Comparison of ENCODE assay signal across 28 mouse cellular contexts in the genomic region with DNA sequence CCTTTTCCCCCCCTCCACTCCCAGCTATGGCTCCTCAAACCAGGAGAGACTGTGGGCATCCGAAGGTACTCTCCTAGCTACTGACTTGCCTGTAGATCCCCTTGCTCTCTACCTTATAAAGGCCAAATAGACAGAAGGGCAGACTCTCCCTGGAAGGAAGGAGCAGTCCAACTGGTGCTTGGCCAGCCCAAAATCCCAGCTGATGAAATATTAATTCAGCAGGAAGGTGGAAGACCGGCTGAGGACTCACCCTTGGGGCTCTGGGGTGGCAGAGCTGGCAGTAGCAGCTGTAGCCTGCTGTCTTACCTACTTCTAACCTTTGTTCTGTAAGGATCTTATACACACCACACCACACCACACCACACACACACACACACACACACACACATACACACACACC. TPM values are rescaled to one million over a fixed set of nuclear protein-coding genes. Genes with fewer than 3 reads are reported as not detected.
DNase-seq lines count a peak whose midpoint lies in the region; ATAC-seq lines count a peak whose summit lies in the region.
"Had no signal": no experiment of that assay in that cellular context is flagged by ENCODE, and none has a peak within 500 bp of the region (broad histone marks: within the 10 kb centered on the region; RNA-seq: fewer than 3 reads in every experiment).

No protein-coding gene starts in this region.

- 0 out of 2 replicates have a peak, but pooled peaks cover 4% of the 10 kb centered on the region for H3K27me3 ChIP-seq in hindbrain, embryonic 10.5 days (ENCODE audit: insufficient read depth, poor library complexity, severe bottlenecking)
- H3K27me3 ChIP-seq in hindbrain, embryonic 16.5 days (replicated peaks; ENCODE audit: control insufficient read depth, insufficient read depth, low read length): no peaks in the 10 kb centered on the region
- no peaks in the 10 kb centered on the region for H3K27me3 ChIP-seq in midbrain, embryonic 14.5 days (ENCODE audit: control insufficient read depth, insufficient read depth, low read length)
- H3K27me3 ChIP-seq in midbrain, embryonic 11.5 days (ENCODE audit: control insufficient read depth, insufficient read depth, low read length): no peaks in the 10 kb centered on the region
- no peaks in the 10 kb centered on the region for H3K27me3 ChIP-seq in midbrain, embryonic 15.5 days (replicated peaks)

- H3K4me1 ChIP-seq in hindbrain, embryonic 10.5 days (replicated peaks): peaks cover 41% of the 10 kb centered on the region
- peaks cover 26% of the 10 kb centered on the region for H3K4me1 ChIP-seq in hindbrain, embryonic 16.5 days (ENCODE audit: control insufficient read depth, insufficient read depth, low read depth, low read length)
- peaks cover 44% of the 10 kb centered on the region for H3K4me1 ChIP-seq in midbrain, embryonic 14.5 days (ENCODE audit: control insufficient read depth, insufficient read depth, low read length)
- H3K4me1 ChIP-seq in midbrain, embryonic 11.5 days (ENCODE audit: control insufficient read depth, insufficient read depth, low read length): peaks cover 8% of the 10 kb centered on the region; the same call in 1 of the 2 replicates
- H3K4me1 ChIP-seq in midbrain, embryonic 15.5 days: peaks cover 49% of the 10 kb centered on the region

- no peaks in the 10 kb centered on the region for H3K36me3 ChIP-seq in hindbrain, embryonic 10.5 days
- no peaks in the 10 kb centered on the region for H3K36me3 ChIP-seq in hindbrain, embryonic 16.5 days (ENCODE audit: control insufficient read depth, insufficient read depth, low read length)
- H3K36me3 ChIP-seq in midbrain, embryonic 14.5 days (ENCODE audit: control insufficient read depth, insufficient read depth, low read length): 0 out of 2 replicates have a peak, but pooled peaks cover 3% of the 10 kb centered on the region
- H3K36me3 ChIP-seq in midbrain, embryonic 11.5 days (ENCODE audit: control insufficient read depth, insufficient read depth, low read length): no peaks in the 10 kb centered on the region
- no peaks in the 10 kb centered on the region for H3K36me3 ChIP-seq in midbrain, embryonic 15.5 days (replicated peaks)
- H3K36me3 ChIP-seq: embryonic facial prominence, embryonic 13.5 days; forebrain, embryonic 10.5 days; G1E had no signal

- no peak for ATAC-seq in hindbrain, embryonic 16.5 days
- ATAC-seq in midbrain, embryonic 14.5 days (ENCODE audit: low FRiP score, low TSS enrichment): no peak
- ATAC-seq in midbrain, embryonic 11.5 days (ENCODE audit: low FRiP score): no peak
- no peak for ATAC-seq in midbrain, embryonic 15.5 days (replicated peaks)
- ATAC-seq: intestine, postnatal 0 days had no signal

- H3K9me3 ChIP-seq in hindbrain, embryonic 10.5 days: no peaks in the 10 kb centered on the region
- H3K9me3 ChIP-seq in hindbrain, embryonic 16.5 days (ENCODE audit: control insufficient read depth, low read length): no peaks in the 10 kb centered on the region
- H3K9me3 ChIP-seq in midbrain, embryonic 14.5 days (ENCODE audit: control insufficient read depth, low read length): no peaks in the 10 kb centered on the region
- no peaks in the 10 kb centered on the region for H3K9me3 ChIP-seq in midbrain, embryonic 11.5 days (ENCODE audit: control insufficient read depth, low read length)
- H3K9me3 ChIP-seq in midbrain, embryonic 15.5 days: no peaks in the 10 kb centered on the region
- H3K9me3 ChIP-seq: embryonic facial prominence, embryonic 13.5 days; forebrain, embryonic 10.5 days had no signal

- WGBS in hindbrain, embryonic 10.5 days: 64% methylated on average over 2 of the region's 2 CpGs
- 51% methylated on average over 2 of the region's 2 CpGs for WGBS in hindbrain, embryonic 16.5 days
- WGBS in midbrain, embryonic 14.5 days: 44% methylated on average over 2 of the region's 2 CpGs
- WGBS in midbrain, embryonic 11.5 days: 73% methylated on average over 2 of the region's 2 CpGs
- 53% methylated on average over 2 of the region's 2 CpGs for whole genome bisulfite sequencing in midbrain, embryonic 15.5 days

- H3K4me3 ChIP-seq in hindbrain, embryonic 10.5 days: no peak overlapping the region
- H3K4me3 ChIP-seq in hindbrain, embryonic 16.5 days (ENCODE audit: low read length): no peak overlapping the region
- no peak overlapping the region for H3K4me3 ChIP-seq in midbrain, embryonic 14.5 days (replicated peaks; ENCODE audit: low read depth, low read length)
- H3K4me3 ChIP-seq in midbrain, embryonic 11.5 days (ENCODE audit: low read depth, low read length): no peak overlapping the region
- no peak overlapping the region for H3K4me3 ChIP-seq in midbrain, embryonic 15.5 days
- H3K4me3 ChIP-seq: embryonic facial prominence, embryonic 13.5 days; forebrain, embryonic 10.5 days; myocyte had no signal

- DNase-seq in cerebellum, postnatal 10 days: peak; percentile 54 to 65
- no peak for DNase-seq in cerebellum, adult 9-10 months
- no peak for DNase-seq in hindbrain, embryonic 10.5 days (ENCODE audit: low spot score)
- peak; percentile 45 for DNase-seq in midbrain, embryonic 14.5 days
- DNase-seq in midbrain, embryonic 11.5 days (ENCODE audit: low spot score, missing footprints): no peak
- DNase-seq in ovary, postnatal 36 days (ENCODE audit: low spot score): no peak
- DNase-seq: adrenal gland, adult 8-10 months; cerebellum, adult 11-12 months; gastrocnemius, postnatal 14 days; heart, postnatal 14 days; kidney, adult 9 months; kidney, postnatal 10 days; layer of hippocampus, adult 9-11 months; liver; lung, adult 2 months; lung, postnatal 10 days; right cerebral cortex, postnatal 4 days; thymus, adult 2 months; thymus, postnatal 36 days had no signal

- H3K9ac ChIP-seq in hindbrain, embryonic 16.5 days (ENCODE audit: low read depth, low read length): no peak overlapping the region
- no peak overlapping the region for H3K9ac ChIP-seq in midbrain, embryonic 14.5 days (replicated peaks; ENCODE audit: low read length)
- H3K9ac ChIP-seq in midbrain, embryonic 11.5 days (ENCODE audit: low read length): no peak overlapping the region
- peak overlapping the region; percentile 9; the same call in 1 of the 2 replicates for H3K9ac ChIP-seq in midbrain, embryonic 15.5 days
- H3K9ac ChIP-seq: embryonic facial prominence, embryonic 13.5 days; liver, embryonic 14.5 days had no signal

- peak overlapping the region; percentile 35; the same call in 1 of the 2 replicates for H3K27ac ChIP-seq in hindbrain, embryonic 10.5 days
- H3K27ac ChIP-seq in hindbrain, embryonic 16.5 days (ENCODE audit: low read depth, low read length): no peak overlapping the region
- peak overlapping the region; percentile 73 for H3K27ac ChIP-seq in midbrain, embryonic 14.5 days (replicated peaks; ENCODE audit: low read depth, low read length)
- no peak overlapping the region for H3K27ac ChIP-seq in midbrain, embryonic 11.5 days (ENCODE audit: low read depth, low read length)
- H3K27ac ChIP-seq in midbrain, embryonic 15.5 days: peak overlapping the region; percentile 49; the same call in 1 of the 2 replicates
- H3K27ac ChIP-seq: embryonic facial prominence, embryonic 13.5 days; forebrain, embryonic 10.5 days; liver, embryonic 14.5 days had no signal

- no peak overlapping the region for H3K4me2 ChIP-seq in hindbrain, embryonic 16.5 days (ENCODE audit: low read length)
- no peak overlapping the region for H3K4me2 ChIP-seq in midbrain, embryonic 14.5 days (ENCODE audit: low read length)
- H3K4me2 ChIP-seq in midbrain, embryonic 11.5 days: no peak overlapping the region
- no peak overlapping the region for H3K4me2 ChIP-seq in midbrain, embryonic 15.5 days
- H3K4me2 ChIP-seq: embryonic facial prominence, embryonic 13.5 days had no signal

RNA-seq across cellular contexts. Expression of a gene that starts 2.0 kb away (rescaled TPM):
- 18.8 and 38.5 TPM in 2 replicates for polyA plus RNA-seq in hindbrain, embryonic 10.5 days (2016; fragmentation: Nextera tagmentation; extraction: Ambion mirVana)
- 59.7 and 65.9 TPM in 2 replicates for polyA plus RNA-seq in hindbrain, embryonic 16.5 days (2015; fragmentation: Nextera tagmentation; extraction: Ambion mirVana)
- polyA plus RNA-seq in midbrain, embryonic 14.5 days (2014; fragmentation: Nextera tagmentation; extraction: Ambion mirVana): 59.8 and 66.2 TPM in 2 replicates
- polyA plus RNA-seq in midbrain, embryonic 11.5 days (2014; fragmentation: Nextera tagmentation; extraction: Ambion mirVana): 19.0 and 20.7 TPM in 2 replicates
- polyA plus RNA-seq in midbrain, embryonic 15.5 days (2015; fragmentation: Nextera tagmentation; extraction: Ambion mirVana): 98.9 and 111 TPM in 2 replicates
- polyA plus RNA-seq: G1E; limb, embryonic 11.5 days; myocyte had no signal

RNA-seq across cellular contexts. Expression of a gene that starts 26.5 kb away (rescaled TPM):
- polyA plus RNA-seq in hindbrain, embryonic 10.5 days (2016; fragmentation: Nextera tagmentation; extraction: Ambion mirVana): 609 and 683 TPM in 2 replicates
- polyA plus RNA-seq in hindbrain, embryonic 16.5 days (2015; fragmentation: Nextera tagmentation; extraction: Ambion mirVana): 670 and 701 TPM in 2 replicates
- 573 and 587 TPM in 2 replicates for polyA plus RNA-seq in midbrain, embryonic 14.5 days (2014; fragmentation: Nextera tagmentation; extraction: Ambion mirVana)
- 562 and 580 TPM in 2 replicates for polyA plus RNA-seq in midbrain, embryonic 11.5 days (2014; fragmentation: Nextera tagmentation; extraction: Ambion mirVana)
- polyA plus RNA-seq in midbrain, embryonic 15.5 days (2015; fragmentation: Nextera tagmentation; extraction: Ambion mirVana): 581 and 587 TPM in 2 replicates

RNA-seq across cellular contexts. Expression of a gene that starts 26.6 kb away (rescaled TPM):
- polyA plus RNA-seq in hindbrain, embryonic 10.5 days (2016; fragmentation: Nextera tagmentation; extraction: Ambion mirVana): 0.24 and 0.43 TPM in 2 replicates
- polyA plus RNA-seq in hindbrain, embryonic 16.5 days (2015; fragmentation: Nextera tagmentation; extraction: Ambion mirVana): 0.48 and 0.51 TPM in 2 replicates
- polyA plus RNA-seq in midbrain, embryonic 14.5 days (2014; fragmentation: Nextera tagmentation; extraction: Ambion mirVana): 0.23 and 0.63 TPM in 2 replicates
- polyA plus RNA-seq in midbrain, embryonic 11.5 days (2014; fragmentation: Nextera tagmentation; extraction: Ambion mirVana): not detected in 2 replicates
- 0.50 TPM in 1 of 2 replicates, not detected in the other for polyA plus RNA-seq in midbrain, embryonic 15.5 days (2015; fragmentation: Nextera tagmentation; extraction: Ambion mirVana)
- polyA plus RNA-seq: G1E; limb, embryonic 11.5 days had no signal

Comparison
In these comparisons a context has a peak if more than half of its experiments do, and no peak if none do; other contexts are left out.
1. DNase-seq: peak in cerebellum, postnatal 10 days (2 of 2) and midbrain, embryonic 14.5 days (single experiment); none in cerebellum, adult 9-10 months (single experiment), hindbrain, embryonic 10.5 days (single experiment), midbrain, embryonic 11.5 days (single experiment) and ovary, postnatal 36 days (single experiment).
2. H3K27ac ChIP-seq: peak in hindbrain, embryonic 10.5 days (single experiment), midbrain, embryonic 14.5 days (single experiment) and midbrain, embryonic 15.5 days (single experiment); none in hindbrain, embryonic 16.5 days (single experiment) and midbrain, embryonic 11.5 days (single experiment).